Mouse (Mus musculus) midbrain, embryonic 13.5 days (tissue): Measurements from ENCODE around the gene Lrrc51. TPM values are rescaled to one million over a fixed set of nuclear protein-coding genes. Genes with fewer than 3 reads are reported as not detected.
"Not testable (repeated sequence)": the region's sequence is repeated elsewhere in the genome, so short reads cannot be mapped to it uniquely, and the experiment has no call there.

Experiments used
- ATAC-seq: fragments of 200-750 bp; cut with Nextera tagmentation; 2 replicates; pipeline ENCODE4 v1.8.0; 2017; ENCODE audit warnings: mild to moderate bottlenecking, moderate TSS enrichment, moderate library complexity
- H3K27ac ChIP-seq: fragments of 300-500 bp; sonication (generic); 2 replicates; pipeline ENCODE4 v1.5.1; 2015; ENCODE audit warnings: inconsistent platforms, mild to moderate bottlenecking, moderate library complexity
- H3K27me3 ChIP-seq: fragments of 300-500 bp; sonication (generic); 2 replicates; pipeline ENCODE4 v1.6.1; 2015; ENCODE audit warnings: mild to moderate bottlenecking, inconsistent platforms
- H3K36me3 ChIP-seq: fragments of 300-500 bp; sonication (generic); 2 replicates; pipeline ENCODE4 v1.6.1; 2015; ENCODE audit warnings: mild to moderate bottlenecking, inconsistent platforms
- H3K4me1 ChIP-seq: fragments of 300-500 bp; sonication (generic); replicated peaks from 2 replicates; pipeline ENCODE4 v1.6.1; 2015; ENCODE audit warnings: inconsistent platforms
- H3K4me2 ChIP-seq: fragments of 300-500 bp; sonication (generic); replicated peaks from 2 replicates; pipeline ENCODE4 v1.6.1; 2015; ENCODE audit warnings: moderate library complexity, mild to moderate bottlenecking, inconsistent platforms
- H3K4me3 ChIP-seq: fragments of 300-500 bp; sonication (generic); replicated peaks from 2 replicates; pipeline ENCODE4 v1.5.1; 2015; ENCODE audit warnings: mild to moderate bottlenecking, inconsistent platforms
- H3K9ac ChIP-seq: fragments of 300-500 bp; sonication (generic); replicated peaks from 2 replicates; pipeline ENCODE4 v1.6.1; 2015; ENCODE audit warnings: mild to moderate bottlenecking, inconsistent platforms
- H3K9me3 ChIP-seq: fragments of 300-500 bp; sonication (generic); 2 replicates; pipeline ENCODE4 v1.6.1; 2016; ENCODE audit warnings: mild to moderate bottlenecking, inconsistent platforms
- WGBS: fragments of 180-500 bp; shearing (Covaris S2); methylation state at CpG from one replicate; pipeline ENCODE4 v1.1.7; 2015; 5-methylcytosine and 5-hydroxymethylcytosine counted together
- polyA plus RNA-seq: library from polyadenylated mRNA; unstranded; fragments of >200 nt; fragmentation: Nextera tagmentation; extraction: Ambion mirVana; gene quantifications from 2 replicates; pipeline ENCODE4 v1.2.1, GENCODE M21; 2015

Lrrc51 gene
- polyA plus RNA-seq, 1 experiment from 2014 or later, result 9.6 TPM

GRCm38 (mm10) chr7:101936996-101937395 is 3.3 kb upstream of the Lrrc51 start:
- no peak for ATAC-seq
- Histone ChIP-seq H3K9me3 (no peaks in the 10 kb centered on the region), H3K36me3 (0 out of 2 replicates have a peak, but pooled peaks cover 4% of the 10 kb centered on the region), H3K4me1 (peaks cover 34% of the 10 kb centered on the region), H3K27me3 (no peaks in the 10 kb centered on the region), H3K9ac (no peak overlapping the region), H3K27ac (no peak overlapping the region), H3K4me2 (no peak overlapping the region), H3K4me3 (no peak overlapping the region)
- WGBS, result 96% methylated on average over 4 of the region's 4 CpGs

GRCm38 (mm10) chr7:101935957-101936356 is 2.3 kb upstream of the Lrrc51 start:
- ATAC-seq, result no peak
- no peak overlapping the region for H3K9ac ChIP-seq
- H3K27ac ChIP-seq, result no peak overlapping the region
- H3K9me3 ChIP-seq, result no peaks in the 10 kb centered on the region
- H3K4me2 ChIP-seq, result peak overlapping the region; percentile 67; the same call in 1 of the 2 replicates
- H3K4me1 ChIP-seq, result peaks cover 34% of the 10 kb centered on the region
- WGBS, result 93% methylated on average over 4 of the region's 4 CpGs
- peak overlapping the region; percentile 8; the same call in 1 of the 2 replicates for H3K4me3 ChIP-seq
- 0 out of 2 replicates have a peak, but pooled peaks cover 4% of the 10 kb centered on the region for H3K36me3 ChIP-seq
- H3K27me3 ChIP-seq, result no peaks in the 10 kb centered on the region

- H3K4me1 ChIP-seq, result peaks cover 34% of the 10 kb centered on the region
- peak overlapping the region; percentile 84 for H3K4me2 ChIP-seq
- peak overlapping the region; percentile 44 for H3K27ac ChIP-seq
- no peaks in the 10 kb centered on the region for H3K9me3 ChIP-seq
- WGBS, result 9% methylated on average over 15 of the region's 15 CpGs
- no peaks in the 10 kb centered on the region for H3K27me3 ChIP-seq
- H3K9ac ChIP-seq, result peak overlapping the region; percentile 80
- peak; percentile 41 for ATAC-seq
- H3K4me3 ChIP-seq, result peak overlapping the region; percentile 74
- H3K36me3 ChIP-seq, result no peaks in the 10 kb centered on the region
Observed at GRCm38 (mm10) chr7:101933300-101933699, 395 bp downstream of the Lrrc51 start.

DNA sequence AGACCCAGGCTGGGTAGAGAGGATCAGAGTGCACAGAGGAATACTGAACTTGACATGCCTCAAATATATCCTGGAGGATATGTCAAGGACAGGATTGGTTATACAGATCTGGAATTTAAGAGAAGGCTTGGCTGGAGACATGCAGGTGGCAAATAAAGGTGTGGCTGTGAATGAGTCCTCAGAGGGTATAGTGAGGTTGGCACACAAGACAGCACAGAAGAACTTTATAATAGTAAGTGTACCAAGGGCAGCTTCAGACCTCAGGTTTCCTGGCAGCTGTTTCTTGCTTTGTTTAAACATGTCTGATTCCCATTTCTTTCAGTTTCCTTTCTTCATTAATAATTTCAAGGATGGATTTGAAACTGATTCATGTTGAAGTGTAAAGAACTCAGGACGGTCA is 1.1 kb downstream of the Lrrc51 start:
- Histone ChIP-seq H3K9ac (no peak overlapping the region), H3K9me3 (no peaks in the 10 kb centered on the region), H3K4me1 (peaks cover 34% of the 10 kb centered on the region), H3K4me2 (peak overlapping the region; percentile 84), H3K27ac (no peak overlapping the region), H3K27me3 (no peaks in the 10 kb centered on the region), H3K36me3 (no peaks in the 10 kb centered on the region), H3K4me3 (peak overlapping the region; percentile 74)
- 98% methylated on average over 1 of the region's 1 CpGs for WGBS
- ATAC-seq, result no peak

GRCm38 (mm10) chr7:101928093-101928492 is 5.6 kb downstream of the Lrrc51 start:
- Histone ChIP-seq H3K4me1 (peaks cover 8% of the 10 kb centered on the region), H3K36me3 (no peaks in the 10 kb centered on the region), H3K9ac (no peak overlapping the region), H3K9me3 (peaks cover 3% of the 10 kb centered on the region; the same call in 1 of the 2 replicates), H3K4me3 (no peak overlapping the region), H3K27me3 (no peaks in the 10 kb centered on the region), H3K27ac (no peak overlapping the region), H3K4me2 (no peak overlapping the region)
- WGBS, result 90% methylated on average over 3 of the region's 3 CpGs
- ATAC-seq, result no peak

DNA sequence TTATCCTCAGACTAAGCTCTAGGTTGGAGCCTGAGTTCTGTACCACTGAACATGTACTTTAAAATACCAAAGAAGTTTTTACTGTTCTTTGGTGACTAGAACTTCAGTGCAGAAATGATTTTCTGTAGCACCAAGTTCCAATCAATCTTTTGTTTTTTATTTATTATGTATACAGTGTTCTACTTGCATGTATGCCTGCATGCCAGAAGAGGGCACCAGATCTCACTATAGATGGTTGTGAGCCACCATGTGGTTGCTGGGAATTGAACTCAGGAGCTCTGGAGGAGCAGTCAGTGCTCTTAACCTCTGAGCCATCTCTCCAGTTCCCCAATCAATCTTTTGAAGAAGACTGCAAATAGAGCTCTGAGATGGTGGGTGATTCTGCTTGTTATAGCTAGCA is 7.8 kb downstream of the Lrrc51 start:
- ATAC-seq, H3K4me1 ChIP-seq, H3K36me3 ChIP-seq, H3K9me3 ChIP-seq, H3K27me3 ChIP-seq, H3K27ac ChIP-seq, H3K4me3 ChIP-seq, H3K9ac ChIP-seq, H3K4me2 ChIP-seq: not testable (repeated sequence)

- ATAC-seq, result peak; percentile 87
- Histone ChIP-seq H3K9ac (no peak overlapping the region), H3K4me3 (no peak overlapping the region), H3K4me1 (no peaks in the 10 kb centered on the region), H3K9me3 (no peaks in the 10 kb centered on the region), H3K4me2 (no peak overlapping the region), H3K27ac (no peak overlapping the region), H3K36me3 (peaks cover 18% of the 10 kb centered on the region), H3K27me3 (no peaks in the 10 kb centered on the region)
- 17% methylated on average over 1 of the region's 1 CpGs for WGBS
Observed at GRCm38 (mm10) chr7:101918071-101918470, 15.6 kb downstream of the Lrrc51 start.

DNA sequence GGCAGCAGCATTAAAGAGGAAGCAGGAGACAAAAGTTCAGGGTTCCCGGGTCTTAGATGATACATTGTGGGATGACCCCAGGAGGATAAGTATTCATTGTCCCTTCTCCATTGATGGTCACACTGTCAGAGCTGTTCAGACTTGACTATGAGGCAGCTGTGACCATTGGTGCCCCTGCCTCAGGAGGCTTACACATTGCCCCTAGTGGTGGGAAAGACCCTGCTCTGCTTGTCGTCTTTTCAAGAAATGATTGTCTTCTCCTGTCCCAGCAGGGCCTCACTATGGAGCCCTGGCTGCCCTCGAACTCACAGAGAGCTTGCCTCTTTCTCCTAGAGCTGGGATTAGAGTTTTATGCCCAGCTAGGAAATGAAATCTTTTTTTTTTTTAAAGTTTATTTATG is 21.7 kb downstream of the Lrrc51 start:
- 57% methylated on average over 3 of the region's 3 CpGs for WGBS
- no peaks in the 10 kb centered on the region for H3K27me3 ChIP-seq
- H3K36me3 ChIP-seq, result peaks cover 57% of the 10 kb centered on the region
- no peak overlapping the region for H3K27ac ChIP-seq
- peaks cover 17% of the 10 kb centered on the region for H3K4me1 ChIP-seq
- no peak overlapping the region for H3K4me3 ChIP-seq
- H3K4me2 ChIP-seq, result no peak overlapping the region
- H3K9me3 ChIP-seq, result no peaks in the 10 kb centered on the region
- no peak for ATAC-seq
- H3K9ac ChIP-seq, result no peak overlapping the region

DNA sequence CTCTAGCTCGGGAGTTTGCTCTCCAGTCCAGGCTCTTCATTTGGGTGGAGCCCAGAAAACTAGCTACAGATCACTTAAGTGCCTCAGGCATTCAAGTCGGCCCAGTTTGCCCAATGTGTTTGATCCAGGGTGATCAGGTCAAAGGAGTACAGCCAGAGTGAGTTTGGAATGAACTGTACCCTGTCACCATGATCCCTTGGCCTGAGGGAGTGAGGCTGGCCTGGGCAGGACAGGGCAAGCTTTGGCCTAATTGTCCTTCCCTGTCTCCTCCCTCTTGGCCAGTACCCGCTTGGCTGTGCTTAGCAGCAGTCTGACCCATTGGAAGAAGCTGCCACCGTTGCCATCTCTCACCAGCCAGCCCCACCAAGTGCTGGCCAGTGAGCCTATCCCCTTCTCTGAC is 23.6 kb downstream of the Lrrc51 start:
- no peaks in the 10 kb centered on the region for H3K27me3 ChIP-seq
- H3K27ac ChIP-seq, result no peak overlapping the region
- peaks cover 26% of the 10 kb centered on the region for H3K4me1 ChIP-seq
- H3K4me2 ChIP-seq, result no peak overlapping the region
- WGBS, result 93% methylated on average over 4 of the region's 4 CpGs
- H3K4me3 ChIP-seq, result no peak overlapping the region
- no peak overlapping the region for H3K9ac ChIP-seq
- H3K9me3 ChIP-seq, result no peaks in the 10 kb centered on the region
- no peak for ATAC-seq
- H3K36me3 ChIP-seq, result peaks cover 55% of the 10 kb centered on the region

DNA sequence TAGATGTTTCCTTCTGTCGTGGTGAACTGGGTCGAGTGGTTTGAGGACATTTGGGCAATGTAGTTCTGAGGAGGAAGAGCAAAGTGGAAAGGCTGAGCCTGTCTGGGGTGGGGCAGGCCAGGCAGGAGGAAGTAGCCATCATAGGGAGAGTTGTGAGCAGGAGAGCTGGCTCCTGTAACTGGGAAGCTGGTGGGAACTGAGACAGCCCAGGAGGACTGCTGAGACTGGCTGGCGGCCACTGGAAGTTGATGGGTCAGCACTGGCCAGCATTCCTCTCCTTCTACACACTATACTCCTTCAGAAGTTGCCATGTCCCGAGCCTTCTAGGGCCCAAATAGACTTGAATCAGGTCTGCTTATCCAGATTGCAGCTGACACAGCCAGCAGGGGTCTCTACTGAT is 25.3 kb downstream of the Lrrc51 start:
- WGBS, result 78% methylated on average over 4 of the region's 4 CpGs
- no peak overlapping the region for H3K4me3 ChIP-seq
- peak overlapping the region; percentile 48 for H3K9ac ChIP-seq
- H3K9me3 ChIP-seq, result no peaks in the 10 kb centered on the region
- H3K4me2 ChIP-seq, result no peak overlapping the region
- no peak overlapping the region for H3K27ac ChIP-seq
- peaks cover 31% of the 10 kb centered on the region for H3K4me1 ChIP-seq
- H3K27me3 ChIP-seq, result no peaks in the 10 kb centered on the region
- peaks cover 42% of the 10 kb centered on the region for H3K36me3 ChIP-seq
- ATAC-seq, result no peak

DNA sequence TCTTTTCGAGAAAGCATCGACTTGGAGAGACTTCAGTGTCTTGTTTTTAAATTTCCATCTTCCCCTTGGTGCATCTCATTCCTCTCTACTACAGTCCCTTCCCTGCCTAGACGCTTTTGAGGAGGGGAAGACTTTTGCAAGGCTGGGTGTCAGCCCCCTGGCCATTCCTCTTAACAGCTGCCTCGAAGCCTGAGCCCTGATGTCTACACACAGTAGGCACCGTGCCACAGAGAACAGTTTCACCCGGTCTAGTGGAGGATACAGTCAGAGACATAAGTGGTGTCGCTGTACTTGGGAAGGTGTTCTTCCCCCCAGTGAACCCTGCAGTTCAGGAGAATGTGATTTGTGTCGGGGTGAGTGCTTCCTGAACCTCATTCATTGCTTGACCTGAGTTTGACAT is 27.0 kb downstream of the Lrrc51 start:
- Histone ChIP-seq H3K36me3 (peaks cover 37% of the 10 kb centered on the region), H3K9me3 (no peaks in the 10 kb centered on the region), H3K27ac (0 out of 2 replicates have a peak overlapping the region, but pooled peaks have one; percentile 1), H3K4me2 (peak overlapping the region; percentile 64), H3K9ac (peak overlapping the region; percentile 83), H3K4me1 (peaks cover 31% of the 10 kb centered on the region), H3K27me3 (no peaks in the 10 kb centered on the region), H3K4me3 (peak overlapping the region; percentile 71)
- ATAC-seq, result no peak
- 85% methylated on average over 8 of the region's 8 CpGs for WGBS

DNA sequence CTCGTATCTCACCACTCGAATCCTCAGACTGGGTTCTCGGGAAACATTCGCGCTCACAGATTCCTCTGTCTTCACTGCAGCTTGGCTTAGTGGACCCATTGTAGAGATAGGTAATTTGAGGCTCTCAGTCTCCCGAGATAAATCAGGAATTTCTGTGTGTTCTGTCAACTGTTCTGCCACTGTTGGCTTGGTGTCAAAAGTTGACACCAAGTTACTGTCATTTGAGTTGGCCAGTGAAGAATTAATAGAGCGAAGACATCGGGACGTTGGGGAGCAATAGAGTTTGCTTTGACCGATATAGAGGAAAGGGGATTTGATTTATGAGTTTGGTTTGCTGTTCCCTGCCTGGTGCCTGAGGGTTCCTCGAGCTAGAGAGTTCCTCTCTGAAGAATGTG is 27.4 kb downstream of the Lrrc51 start, which contains the start of gene Tomt:
TSS of gene Tomt (minus strand) at position 73 of the 395 bp plus-strand sequence.
- Histone ChIP-seq H3K36me3 (peaks cover 37% of the 10 kb centered on the region), H3K4me2 (peak within 1 kb of the TSS; percentile 64), H3K27me3 (no peaks in the 10 kb centered on the region), H3K4me1 (peaks cover 31% of the 10 kb centered on the region), H3K4me3 (peak within 1 kb of the TSS; percentile 71), H3K9ac (peak within 1 kb of the TSS; percentile 83), H3K9me3 (no peaks in the 10 kb centered on the region), H3K27ac (peak within 1 kb of the TSS; percentile 95)
- WGBS, result 24% methylated on average over 11 of the region's 11 CpGs
- ATAC-seq, result no peak
